Mouse (Mus musculus): ENCODE data around the gene Fam240a.

The Fam240a gene

DNA sequence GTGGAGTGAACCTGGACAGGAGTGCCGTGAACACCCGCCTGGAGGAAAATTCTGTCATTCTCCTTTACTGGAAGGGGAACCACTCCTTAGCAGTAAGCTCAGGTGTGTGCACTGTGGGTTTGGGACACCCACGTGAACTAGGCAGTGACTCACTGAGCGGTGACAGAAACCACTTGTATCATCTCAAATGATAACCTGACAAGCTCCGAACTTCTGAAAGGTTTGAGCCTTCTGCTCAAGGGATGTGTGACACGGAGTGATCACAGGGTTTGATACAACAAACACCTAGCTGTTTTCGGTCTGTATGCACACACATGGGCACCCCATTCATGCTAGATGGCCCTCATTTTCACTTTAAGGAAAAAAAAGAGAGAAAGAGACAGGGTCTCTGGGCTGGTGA is at the start of gene Fam240a:
Gene Fam240a (minus strand): TSS at position 76 of the 400 bp plus-strand sequence.
- DNase-seq = no peak

DNA sequence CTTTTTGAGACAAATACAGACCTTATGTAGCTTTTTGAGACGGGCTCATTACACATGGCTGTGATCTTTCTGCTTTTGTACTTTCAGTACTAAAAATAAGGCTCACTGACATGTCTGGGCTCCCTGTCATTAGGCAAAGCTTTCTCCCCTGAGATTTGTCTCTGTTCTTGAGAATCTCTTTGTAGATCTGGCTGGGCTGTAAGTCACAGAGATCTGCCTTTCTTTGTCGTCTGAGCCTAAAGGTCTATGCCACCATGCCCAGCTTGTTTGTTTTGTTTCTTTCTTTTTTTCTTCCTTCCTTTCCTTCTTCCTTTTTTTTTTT is 49.2 kb upstream of the Fam240a start:
- DNase-seq = no peak

DNA sequence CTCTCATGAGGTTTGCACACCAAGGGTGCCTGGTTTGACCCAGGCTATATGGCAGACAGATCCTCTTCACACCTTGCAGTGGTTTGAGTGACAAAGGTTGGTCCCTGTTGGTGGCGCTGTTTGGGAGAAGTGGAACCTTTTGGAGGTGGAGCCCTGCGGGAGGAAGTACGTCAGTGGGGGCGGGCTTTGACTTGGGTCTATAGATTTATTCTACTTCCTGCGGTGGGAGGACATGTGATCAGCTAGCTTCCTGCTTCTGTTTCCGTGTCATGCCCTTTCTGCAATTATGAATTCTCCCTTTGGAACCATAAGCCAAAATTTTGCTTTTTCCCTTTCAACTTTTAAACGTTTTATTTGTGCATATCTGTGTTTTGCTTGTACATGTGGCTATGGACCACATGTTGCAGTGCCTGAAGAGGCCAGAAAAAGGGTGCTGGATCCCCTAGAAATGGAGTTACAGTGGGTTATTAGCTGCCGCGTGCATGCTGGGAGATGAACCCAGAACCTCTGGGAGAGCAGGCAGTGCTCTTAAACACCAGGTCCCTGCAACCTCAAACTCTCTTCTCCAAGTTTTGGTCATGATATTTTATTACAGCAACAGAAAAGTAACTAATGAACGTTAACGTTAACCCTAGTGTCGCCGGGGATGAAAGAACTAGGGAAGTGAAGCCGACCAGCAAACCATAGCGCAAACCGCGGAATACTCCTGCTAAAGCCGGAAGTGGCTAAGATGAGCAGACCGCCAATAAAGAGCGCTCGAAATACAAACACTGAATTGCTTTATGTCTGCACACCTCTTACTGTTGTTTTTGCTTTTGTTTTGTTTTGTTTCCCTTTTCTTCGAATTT is 48.6 kb upstream of the Fam240a start:
- no peak for DNase-seq

DNA sequence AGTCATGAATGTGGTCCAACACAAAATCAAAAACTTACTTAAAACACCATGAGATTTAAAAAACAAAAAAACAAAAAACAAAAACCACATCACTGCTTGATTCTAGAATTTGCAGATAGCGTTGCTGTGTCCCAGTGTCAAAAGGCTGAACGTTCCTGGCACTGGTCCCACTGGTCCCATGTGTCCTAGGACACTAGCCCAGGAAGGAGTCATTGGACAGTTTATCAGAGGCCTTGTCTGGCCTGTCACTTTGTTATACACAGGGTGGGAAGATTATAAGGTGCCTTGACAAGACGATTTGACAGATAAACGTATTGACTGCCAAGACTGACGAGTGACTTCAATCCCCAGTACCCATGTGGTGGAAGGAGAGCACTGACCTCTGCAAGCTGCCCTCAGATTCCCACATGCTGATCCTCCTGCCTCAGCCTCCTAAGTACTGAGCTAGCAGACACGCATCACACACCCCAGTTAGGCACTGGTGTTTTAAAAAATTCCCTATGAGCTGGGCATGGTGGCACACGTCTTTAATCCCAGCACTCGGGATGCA is 47.0 kb upstream of the Fam240a start:
- DNase-seq = no peak

DNA sequence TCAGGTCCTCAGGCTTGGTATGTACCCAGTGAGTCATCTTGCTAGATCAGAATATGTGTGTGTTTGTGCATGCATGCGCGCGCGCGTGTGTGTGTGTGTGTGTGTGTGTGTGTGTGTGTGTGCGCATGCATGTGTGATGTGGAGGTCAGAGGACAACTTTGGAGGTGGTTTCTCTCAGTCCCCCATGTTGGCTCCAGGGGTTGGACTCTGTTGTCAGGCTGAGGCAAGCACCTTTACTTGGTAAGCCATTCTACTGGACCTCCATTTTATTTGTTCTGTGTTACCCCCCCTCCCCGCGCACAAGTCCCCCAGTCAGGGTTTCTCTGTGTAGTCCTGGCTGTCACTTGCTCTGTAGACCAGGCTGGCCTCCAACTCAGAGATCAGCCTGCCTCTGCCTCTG is 44.7 kb upstream of the Fam240a start:
- no peak for DNase-seq

DNA sequence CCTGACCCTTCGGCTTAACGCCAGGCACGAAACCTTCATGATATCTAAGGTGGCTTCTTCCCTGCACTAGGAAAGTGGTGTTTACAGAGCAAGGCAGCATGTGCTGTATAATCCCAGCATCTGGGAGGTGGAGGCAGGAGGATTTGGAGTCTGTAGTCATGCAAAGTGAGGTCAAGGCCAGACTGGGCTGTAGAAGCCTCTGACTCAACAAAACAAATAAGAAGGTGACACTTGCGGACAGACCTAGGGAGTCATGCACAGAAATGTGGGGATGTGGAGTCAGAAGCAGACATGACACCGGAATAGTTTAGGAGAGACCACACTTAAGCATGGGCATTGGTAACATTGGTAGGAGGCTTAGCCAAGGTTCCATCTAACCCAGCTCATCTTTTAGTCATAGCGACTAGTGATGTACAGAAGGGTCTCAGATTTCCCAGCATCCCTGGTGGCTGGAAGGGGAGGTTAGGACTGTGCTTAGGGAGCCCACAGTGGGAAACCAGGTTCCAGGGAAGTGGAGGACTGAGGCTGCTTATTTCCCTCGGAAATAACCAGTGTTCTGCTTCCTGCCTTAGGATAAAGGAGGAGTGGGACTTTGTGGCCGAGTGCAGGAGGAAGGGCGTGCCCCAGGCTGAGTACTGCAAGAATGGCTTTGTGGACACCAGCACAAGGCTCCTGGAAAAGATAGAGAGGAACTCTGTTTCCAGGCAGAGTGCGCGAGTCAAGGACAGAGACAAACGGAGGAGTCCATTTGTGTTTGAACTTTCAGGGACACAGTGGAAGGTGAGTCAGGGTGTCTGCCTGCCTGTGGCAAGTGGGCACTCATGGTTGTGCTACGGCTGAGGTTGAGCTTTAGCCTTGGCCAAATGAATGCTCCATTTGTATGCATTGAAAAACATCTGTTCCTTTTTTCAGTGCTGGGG is 43.8 kb upstream of the Fam240a start:
- DNase-seq = no peak

DNA sequence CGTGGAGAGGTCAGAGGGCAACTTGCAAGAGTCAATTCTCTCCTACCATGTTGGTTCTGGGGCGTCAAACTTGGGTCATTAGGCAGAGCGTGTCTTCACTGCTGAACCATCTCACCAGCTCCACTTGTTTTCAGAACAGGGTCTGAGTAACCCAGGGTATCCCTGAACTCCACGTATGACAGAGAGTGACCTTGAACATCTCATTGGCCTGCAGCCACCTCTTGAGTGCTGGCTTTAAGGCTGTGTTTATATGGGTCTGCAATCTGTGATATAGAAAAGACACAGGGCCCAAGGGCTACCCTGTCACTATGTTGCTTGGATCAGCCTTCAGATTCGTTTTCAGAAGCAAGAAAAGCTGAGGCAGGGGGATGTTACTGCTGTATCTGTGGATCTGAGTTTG is 43.0 kb upstream of the Fam240a start:
- DNase-seq = no peak

DNA sequence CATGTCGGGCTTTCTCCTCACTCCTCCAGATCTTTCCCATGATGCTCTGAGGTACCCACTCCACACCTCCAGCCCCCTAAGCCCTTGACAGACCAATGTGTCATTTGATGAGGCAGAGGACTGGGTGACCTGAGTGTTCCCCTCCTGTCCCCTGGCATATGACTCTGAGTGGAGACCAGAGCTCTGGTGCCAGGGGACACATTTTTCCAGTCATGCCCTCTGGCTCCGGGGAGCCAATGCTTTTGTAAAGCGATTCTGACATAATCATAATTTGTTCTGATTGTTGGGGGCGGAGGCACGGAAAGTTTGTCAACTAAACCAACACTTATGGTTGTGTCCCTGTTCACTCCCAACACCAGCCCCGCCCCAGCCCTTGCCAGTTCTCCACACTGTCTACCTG is 39.3 kb upstream of the Fam240a start:
- no peak for DNase-seq

DNA sequence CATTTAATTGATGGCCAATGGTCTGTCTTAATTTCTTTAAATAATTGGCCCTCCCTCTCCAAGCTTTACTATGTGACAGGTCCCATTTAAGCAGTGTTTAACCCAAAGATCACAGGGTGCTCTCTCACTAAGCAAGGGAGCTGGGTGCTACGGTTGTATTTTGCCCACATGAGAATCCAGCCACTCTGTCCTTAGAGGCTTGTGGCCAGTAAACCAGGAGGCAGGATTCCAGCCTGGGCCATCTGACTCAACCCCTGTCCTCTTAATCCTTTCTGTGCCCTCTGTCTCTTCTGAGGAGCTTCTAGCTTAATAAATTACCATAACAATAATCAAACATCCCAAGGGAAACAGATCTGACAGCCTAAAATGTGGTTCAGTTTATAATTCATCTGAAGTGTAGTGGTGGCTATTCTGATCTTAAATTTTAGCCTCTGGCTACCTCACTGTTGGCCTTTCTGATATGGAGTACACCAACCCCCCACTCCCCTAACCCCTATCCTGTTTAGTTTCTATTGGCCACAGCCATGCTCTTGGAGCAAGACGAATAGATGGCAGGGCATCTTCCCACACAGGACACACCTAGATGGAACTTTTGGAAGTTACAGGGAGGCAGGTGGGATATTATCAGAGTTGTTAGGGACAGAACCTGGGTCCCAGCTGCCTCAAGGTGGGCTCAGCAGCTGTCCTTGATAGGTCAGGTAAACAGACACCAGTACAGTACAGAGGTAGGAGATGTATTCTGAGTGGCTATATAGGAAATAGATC is 38.2 kb upstream of the Fam240a start:
- DNase-seq = no peak

DNA sequence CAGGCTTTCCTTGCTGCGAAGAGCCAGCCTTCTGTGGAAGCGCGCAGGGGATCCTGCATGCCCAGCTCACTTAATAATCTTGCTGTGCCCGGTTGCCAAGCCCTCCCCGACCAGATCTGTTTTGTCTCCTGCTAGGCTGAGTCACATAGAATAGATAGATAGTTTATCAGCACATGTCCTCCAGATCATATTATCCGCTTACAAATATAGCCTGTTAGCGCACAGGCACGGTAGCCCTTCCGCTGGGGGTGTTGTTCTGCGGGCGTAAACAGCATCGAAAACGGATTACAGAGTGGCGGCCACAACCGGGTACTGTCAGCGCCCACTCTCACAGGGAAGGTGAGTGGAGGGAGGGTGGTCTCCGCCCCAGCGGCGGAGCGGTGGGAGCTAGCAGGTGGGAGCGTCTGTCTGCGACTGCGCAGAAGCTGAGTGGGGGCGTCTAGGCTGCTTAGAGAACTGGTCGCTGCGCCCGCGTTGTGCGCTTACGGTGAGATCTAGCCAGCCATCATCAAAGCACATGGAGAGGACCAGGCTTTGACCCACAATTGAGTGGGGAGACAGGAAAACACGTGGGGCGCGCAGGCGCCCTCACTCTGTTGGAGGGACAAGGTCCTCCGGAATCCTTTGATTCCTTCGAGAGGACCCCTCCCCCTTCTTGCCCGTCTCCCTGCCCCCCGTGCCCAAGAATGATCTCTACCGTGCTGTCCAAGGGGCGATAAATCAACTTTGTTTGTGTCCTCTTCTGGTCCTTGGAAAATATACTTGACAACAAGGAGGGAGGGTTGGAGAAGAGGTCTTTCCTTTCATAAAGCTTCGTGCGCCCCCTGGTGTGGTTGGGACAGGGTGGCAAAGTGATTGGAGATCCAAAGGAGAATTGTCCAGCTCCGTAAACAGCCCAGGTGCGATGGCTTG is 37.1 kb upstream of the Fam240a start:
- DNase-seq = peak; percentile 55 to 64

DNA sequence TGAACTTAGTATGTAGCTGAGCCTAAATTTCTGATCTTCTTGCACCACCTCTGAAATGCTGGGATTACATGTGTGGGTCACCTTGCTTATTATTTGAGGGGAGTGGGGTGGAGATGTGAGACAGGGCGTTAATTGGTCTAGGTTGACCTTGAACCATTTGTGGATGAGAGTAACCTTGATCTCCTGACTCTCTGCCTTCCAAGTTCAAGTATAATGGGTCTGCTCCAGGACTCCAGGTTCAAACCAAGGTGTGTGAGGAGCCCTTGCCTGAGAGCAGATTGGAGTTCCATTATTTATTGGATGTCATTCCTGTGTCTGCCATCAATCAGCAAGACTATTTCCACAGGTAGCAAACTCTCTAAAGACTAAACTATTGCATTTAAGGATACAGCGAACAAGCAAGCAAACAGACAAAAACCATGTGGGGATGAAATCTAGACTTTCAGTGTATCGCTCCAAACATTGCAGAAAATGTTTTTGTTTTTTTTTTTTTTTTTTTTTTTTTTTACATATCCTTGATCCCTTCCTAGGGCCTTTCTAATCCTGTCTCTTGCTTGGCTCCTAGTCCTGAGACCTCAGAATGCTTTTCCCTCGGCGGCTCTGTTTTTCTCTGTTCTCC is 36.4 kb upstream of the Fam240a start:
- no peak for DNase-seq

DNA sequence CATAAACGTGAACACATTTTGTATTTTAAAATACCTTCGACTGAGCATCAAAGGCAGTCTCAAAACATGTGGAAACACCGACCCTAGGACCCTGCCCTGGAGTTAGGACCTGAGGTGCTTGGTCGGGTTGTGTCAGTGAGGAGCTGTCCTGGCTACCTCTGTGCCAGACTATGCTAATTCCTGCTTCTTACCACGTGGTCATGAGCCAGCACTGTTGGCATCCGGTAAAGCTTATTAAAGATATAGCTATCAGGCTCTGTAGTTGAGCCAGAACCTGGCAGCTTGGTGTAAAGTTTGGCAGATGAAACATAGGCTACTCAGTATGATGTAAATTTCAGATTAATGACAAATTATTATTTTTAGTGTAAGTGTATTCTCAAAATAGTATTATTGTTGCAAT is 35.7 kb upstream of the Fam240a start:
- no peak for DNase-seq

DNA sequence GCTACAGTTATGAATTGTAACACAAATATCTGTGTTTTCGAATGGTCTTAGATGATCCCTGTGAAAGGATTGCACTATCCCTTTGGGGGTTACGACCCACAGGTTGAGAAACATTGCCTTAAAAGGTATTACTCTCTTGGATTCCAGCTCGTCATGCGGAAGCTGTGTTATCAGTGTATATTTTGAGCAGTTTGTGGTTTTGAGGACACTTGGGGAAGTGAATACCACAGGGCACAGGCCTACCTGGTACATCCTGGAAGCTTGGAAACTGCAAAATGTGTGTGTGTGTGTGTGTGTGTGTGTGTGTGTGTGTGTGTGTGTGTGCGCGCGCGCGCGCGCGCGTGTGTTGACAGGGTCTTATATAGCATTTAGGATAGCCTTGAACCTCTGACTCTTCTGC is 35.2 kb upstream of the Fam240a start:
- no peak for DNase-seq

DNA sequence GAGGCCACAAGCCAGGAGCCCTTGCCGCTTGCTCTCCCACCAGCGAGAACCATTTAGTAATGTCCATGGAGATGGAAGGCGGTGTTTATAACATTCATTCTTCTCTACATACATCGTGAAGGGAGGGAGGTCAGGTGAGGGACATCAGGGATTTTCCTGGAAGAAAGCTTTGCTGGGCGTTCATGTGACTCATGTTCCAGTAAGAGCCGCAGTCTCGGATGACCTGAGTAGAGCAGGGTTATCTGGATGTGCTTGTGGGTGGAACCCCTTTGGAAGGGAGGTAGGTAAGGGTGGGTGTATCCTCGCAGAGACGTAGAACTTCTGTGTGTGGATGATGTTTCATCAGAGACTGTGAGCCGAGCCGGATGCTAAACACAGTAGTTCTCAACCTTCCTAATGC is 34.7 kb upstream of the Fam240a start, which contains the start of gene Lrrc2:
Gene Lrrc2 (plus strand): TSS at position 149 of the 400 bp plus-strand sequence.
- DNase-seq = no peak

DNA sequence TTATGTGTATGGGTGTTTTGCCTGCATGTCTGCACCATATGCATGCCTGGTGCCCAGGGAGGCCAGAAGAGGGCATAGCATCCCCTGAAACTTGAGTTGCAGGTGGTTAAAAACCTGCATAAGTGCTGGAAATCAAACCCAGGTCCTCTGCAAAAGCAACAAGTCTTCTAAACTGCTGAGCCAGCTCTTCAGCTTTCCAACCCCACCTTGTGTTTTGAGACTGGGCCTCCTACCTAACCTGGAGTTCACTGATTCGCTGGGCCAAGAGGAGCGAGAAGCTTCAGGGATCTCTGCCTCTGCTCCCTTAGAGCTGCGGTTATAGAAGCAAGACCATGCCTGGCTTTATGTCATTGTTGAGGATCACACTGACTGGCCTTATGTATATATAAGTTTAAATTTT is 33.4 kb upstream of the Fam240a start:
- DNase-seq = no peak

DNA sequence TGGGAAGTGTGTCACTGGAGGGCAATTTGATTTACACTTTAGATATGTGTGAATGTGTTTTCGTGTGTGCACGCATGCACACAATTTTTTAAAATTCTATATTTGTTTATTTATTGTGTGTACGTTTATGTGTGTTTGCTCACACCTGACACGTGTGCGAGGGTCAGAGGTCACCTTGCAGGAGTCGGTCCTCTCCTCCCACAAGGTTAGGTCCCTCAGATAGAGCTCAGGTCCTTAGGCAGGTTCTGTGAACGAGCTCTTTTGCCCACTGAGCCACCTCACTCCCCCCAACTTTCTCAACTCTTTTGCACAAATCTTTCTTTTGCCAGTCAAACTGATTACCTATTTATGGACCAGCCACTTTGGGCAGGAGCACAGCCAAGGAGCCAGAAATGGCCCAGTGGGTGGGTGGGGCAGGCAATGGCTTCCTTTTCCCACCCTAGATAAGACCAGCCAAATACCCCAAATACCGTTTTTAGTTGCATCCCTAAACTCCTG is 32.2 kb upstream of the Fam240a start:
- no peak for DNase-seq

DNA sequence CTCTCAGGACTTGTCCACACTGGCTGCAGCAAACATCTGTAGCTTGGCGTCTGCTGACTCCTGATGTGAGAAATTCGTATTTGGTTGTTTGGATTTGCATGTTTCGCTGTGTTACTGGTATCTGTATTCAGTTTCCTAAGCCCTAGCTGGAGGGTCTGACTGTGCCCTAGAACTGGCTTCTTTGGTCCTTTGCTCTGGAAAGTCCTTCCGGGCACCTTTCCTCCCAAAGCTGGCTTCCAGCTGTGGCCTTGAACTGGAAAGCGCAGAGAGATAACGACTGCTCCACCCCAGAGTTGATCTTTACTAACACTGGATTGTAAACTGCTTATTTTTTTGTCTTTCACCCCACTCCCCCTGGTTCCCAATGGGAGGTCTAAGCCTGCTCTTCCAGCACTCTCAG is 31.2 kb upstream of the Fam240a start:
- DNase-seq = no peak

DNA sequence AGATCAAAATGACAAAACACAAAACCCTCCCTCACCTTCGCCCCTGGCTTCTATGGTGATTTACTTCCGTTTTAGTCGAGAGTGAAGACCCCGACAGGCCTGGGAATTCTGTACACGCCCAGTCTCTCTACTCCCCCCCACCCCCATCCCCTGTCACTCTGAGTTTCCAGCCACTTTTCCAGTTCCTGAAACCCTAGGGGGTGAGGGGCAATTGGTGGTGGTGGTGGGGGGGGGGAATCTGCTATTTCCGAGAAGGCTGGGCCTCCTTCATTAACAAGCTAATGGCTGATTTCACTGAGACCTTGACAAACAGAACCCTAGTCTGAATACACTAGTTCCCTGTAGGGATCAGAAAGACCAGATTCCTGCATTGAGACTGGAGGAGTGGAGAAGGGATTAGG is 30.6 kb upstream of the Fam240a start:
- no peak for DNase-seq

DNA sequence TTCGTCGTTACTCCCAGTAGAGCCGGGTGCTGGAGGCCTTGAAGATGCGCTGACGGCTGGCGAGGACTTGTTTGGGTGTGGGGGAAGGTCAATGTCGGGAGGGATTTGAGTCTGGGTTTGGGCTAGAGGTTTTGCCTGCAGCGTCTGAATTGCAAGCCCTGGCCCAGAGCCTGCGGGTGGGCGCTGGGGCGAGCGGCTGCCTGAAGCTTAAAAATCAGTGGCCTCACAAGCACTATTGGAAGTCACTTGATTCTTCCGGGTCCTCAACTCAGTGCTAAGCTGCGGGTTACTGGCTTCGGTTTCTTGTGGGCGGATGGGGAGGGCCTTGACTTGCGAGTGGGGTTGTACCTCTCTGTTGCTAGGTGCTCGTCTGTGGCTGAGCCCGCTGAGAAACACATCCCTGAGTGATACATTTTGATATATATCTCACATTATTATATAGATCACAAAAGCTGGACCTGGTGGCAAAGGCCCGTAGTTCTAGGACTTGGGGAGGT is 29.9 kb upstream of the Fam240a start:
- peak; percentile 22 to 52 for DNase-seq

DNA sequence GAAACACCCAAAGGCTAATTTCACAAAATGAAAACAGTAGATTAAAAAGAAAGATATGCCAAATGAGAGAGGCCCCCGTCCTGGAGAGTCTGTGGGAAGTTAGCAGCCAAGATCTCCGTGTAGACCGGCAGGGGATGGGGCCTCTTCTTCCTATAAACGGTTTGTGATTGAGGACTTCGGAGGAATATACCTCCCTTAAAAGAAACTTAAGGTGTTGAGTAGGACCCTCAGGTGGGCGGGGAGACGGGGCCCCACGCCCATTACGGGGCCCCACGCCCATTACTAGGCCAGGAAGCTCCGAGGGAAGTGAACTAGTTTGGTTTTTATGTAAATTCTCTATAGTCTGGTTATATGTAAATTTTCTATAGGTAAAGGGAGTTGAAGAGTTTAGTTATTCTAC is 29.3 kb upstream of the Fam240a start, which contains the start of gene Tdgf1:
Gene Tdgf1 (minus strand): TSS at position 233 of the 400 bp plus-strand sequence.
- DNase-seq = no peak

DNA sequence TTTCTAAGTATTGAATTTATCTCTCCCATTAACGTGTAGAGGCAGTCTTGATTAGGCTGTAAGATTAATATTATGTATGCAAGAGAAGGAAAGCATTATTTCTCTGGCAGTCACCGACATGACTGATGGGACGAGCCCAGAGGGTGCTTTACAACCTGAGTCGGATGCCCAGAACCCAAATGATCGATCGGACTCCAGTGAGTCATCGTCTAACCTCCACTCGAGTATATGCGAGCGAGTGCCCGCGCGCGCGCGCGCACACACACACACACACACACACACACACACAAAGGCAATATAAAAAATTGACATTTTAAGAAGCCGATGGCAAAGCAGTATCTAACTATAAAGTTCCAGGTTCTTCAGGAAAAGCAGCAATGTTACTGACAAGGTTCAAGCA is 28.7 kb upstream of the Fam240a start:
- DNase-seq = no peak
